27 mouse cellular contexts compared by ENCODE assay signal in genomic region chr11:109238671-109239070, GRCm38 (mm10). TPM values are rescaled to one million over a fixed set of nuclear protein-coding genes. Genes with fewer than 3 reads are reported as not detected.
DNase-seq lines count a peak whose midpoint lies in the region; ATAC-seq lines count a peak whose summit lies in the region.
"Had no signal": no experiment of that assay in that cellular context is flagged by ENCODE, and none has a peak within 500 bp of the region (broad histone marks: within the 10 kb centered on the region; RNA-seq: fewer than 3 reads in every experiment).

No protein-coding gene starts in this region.

- H3K9me3 ChIP-seq in hindbrain, embryonic 13.5 days = no peaks in the 10 kb centered on the region
- no peaks in the 10 kb centered on the region for H3K9me3 ChIP-seq in hindbrain, embryonic 16.5 days (ENCODE audit: control insufficient read depth, low read length)
- H3K9me3 ChIP-seq in neural tube, embryonic 13.5 days = no peaks in the 10 kb centered on the region
- no peaks in the 10 kb centered on the region for H3K9me3 ChIP-seq in neural tube, embryonic 15.5 days (replicated peaks)
- H3K9me3 ChIP-seq: embryonic facial prominence, embryonic 12.5 days; embryonic facial prominence, embryonic 15.5 days; forebrain, embryonic 12.5 days; forebrain, embryonic 15.5 days; heart, embryonic 10.5 days; heart, embryonic 13.5 days had no signal

- H3K9ac ChIP-seq in hindbrain, embryonic 13.5 days = no peak overlapping the region
- H3K9ac ChIP-seq in hindbrain, embryonic 16.5 days (ENCODE audit: low read depth, low read length) = no peak overlapping the region
- no peak overlapping the region for H3K9ac ChIP-seq in neural tube, embryonic 13.5 days
- no peak overlapping the region for H3K9ac ChIP-seq in neural tube, embryonic 15.5 days (replicated peaks)
- H3K9ac ChIP-seq: embryonic facial prominence, embryonic 12.5 days; embryonic facial prominence, embryonic 15.5 days; forebrain, embryonic 12.5 days; forebrain, embryonic 15.5 days; heart, embryonic 13.5 days had no signal

- H3K4me3 ChIP-seq in hindbrain, embryonic 13.5 days = no peak overlapping the region
- H3K4me3 ChIP-seq in hindbrain, embryonic 16.5 days (ENCODE audit: low read length) = no peak overlapping the region
- H3K4me3 ChIP-seq in neural tube, embryonic 13.5 days = no peak overlapping the region
- H3K4me3 ChIP-seq in neural tube, embryonic 15.5 days (replicated peaks) = no peak overlapping the region
- H3K4me3 ChIP-seq: embryonic facial prominence, embryonic 12.5 days; embryonic facial prominence, embryonic 15.5 days; forebrain, embryonic 12.5 days; forebrain, embryonic 15.5 days; heart, adult 2 months; heart, embryonic 10.5 days; heart, embryonic 13.5 days had no signal

- H3K4me2 ChIP-seq in hindbrain, embryonic 13.5 days = no peak overlapping the region
- H3K4me2 ChIP-seq in hindbrain, embryonic 16.5 days (ENCODE audit: low read length) = no peak overlapping the region
- no peak overlapping the region for H3K4me2 ChIP-seq in neural tube, embryonic 13.5 days
- no peak overlapping the region for H3K4me2 ChIP-seq in neural tube, embryonic 15.5 days
- H3K4me2 ChIP-seq: embryonic facial prominence, embryonic 12.5 days; embryonic facial prominence, embryonic 15.5 days; forebrain, embryonic 12.5 days; forebrain, embryonic 15.5 days; heart, embryonic 13.5 days had no signal

- DNase-seq in neural tube, embryonic 10.5 days (ENCODE audit: extremely low spot score, low spot score) = no peak
- DNase-seq in left cerebral cortex, postnatal 14 days (ENCODE audit: low spot score in 2 of 2) = no peak
- DNase-seq: adrenal gland, postnatal 10 days; adrenal gland, postnatal 36 days; B cell, adult 2 months; cerebellum, adult 2 months; cerebellum, adult 9-11 months; cerebellum, postnatal 25 days; gastrocnemius, postnatal 10 days; gastrocnemius, postnatal 36 days; heart, adult 2 months; heart, postnatal 14 days; heart, postnatal 4 days had no signal

- H3K27ac ChIP-seq in hindbrain, embryonic 13.5 days = peak overlapping the region; percentile 19; the same call in 1 of the 2 replicates
- no peak overlapping the region for H3K27ac ChIP-seq in hindbrain, embryonic 16.5 days (ENCODE audit: low read depth, low read length)
- H3K27ac ChIP-seq in neural tube, embryonic 13.5 days (replicated peaks) = peak overlapping the region; percentile 69; the same call in 1 of the 2 replicates
- H3K27ac ChIP-seq in neural tube, embryonic 15.5 days (replicated peaks) = peak overlapping the region; percentile 60; the same call in 1 of the 2 replicates
- H3K27ac ChIP-seq: embryonic facial prominence, embryonic 12.5 days; embryonic facial prominence, embryonic 15.5 days; forebrain, embryonic 15.5 days; heart, adult 2 months; heart, embryonic 10.5 days; heart, embryonic 13.5 days had no signal

- no peak for ATAC-seq in hindbrain, embryonic 13.5 days (ENCODE audit: low FRiP score)
- ATAC-seq in hindbrain, embryonic 16.5 days = no peak
- no peak for ATAC-seq in neural tube, embryonic 13.5 days (ENCODE audit: low read depth)
- no peak for ATAC-seq in neural tube, embryonic 15.5 days (ENCODE audit: low FRiP score)
- ATAC-seq: forebrain, embryonic 15.5 days; Patski had no signal

- intact Hi-C loops in left cerebral cortex, postnatal 14 days (cut with DNase I) = no loop called here

- H3K4me1 ChIP-seq in hindbrain, embryonic 13.5 days (replicated peaks) = peaks cover 13% of the 10 kb centered on the region; the same call in 1 of the 2 replicates
- H3K4me1 ChIP-seq in hindbrain, embryonic 16.5 days (ENCODE audit: control insufficient read depth, insufficient read depth, low read depth, low read length) = no peaks in the 10 kb centered on the region; the same call in 1 of the 2 replicates
- H3K4me1 ChIP-seq in neural tube, embryonic 13.5 days (replicated peaks) = peaks cover 14% of the 10 kb centered on the region
- H3K4me1 ChIP-seq in neural tube, embryonic 15.5 days = peaks cover 15% of the 10 kb centered on the region; the same call in 1 of the 2 replicates
- H3K4me1 ChIP-seq: embryonic facial prominence, embryonic 12.5 days; heart, embryonic 10.5 days; heart, embryonic 13.5 days had no signal

- no peaks in the 10 kb centered on the region for H3K27me3 ChIP-seq in hindbrain, embryonic 13.5 days
- no peaks in the 10 kb centered on the region for H3K27me3 ChIP-seq in hindbrain, embryonic 16.5 days (replicated peaks; ENCODE audit: control insufficient read depth, insufficient read depth, low read length)
- H3K27me3 ChIP-seq in neural tube, embryonic 13.5 days = no peaks in the 10 kb centered on the region
- H3K27me3 ChIP-seq in neural tube, embryonic 15.5 days (replicated peaks) = no peaks in the 10 kb centered on the region
- H3K27me3 ChIP-seq: embryonic facial prominence, embryonic 12.5 days; embryonic facial prominence, embryonic 15.5 days; forebrain, embryonic 15.5 days had no signal

- H3K36me3 ChIP-seq in hindbrain, embryonic 13.5 days = no peaks in the 10 kb centered on the region
- H3K36me3 ChIP-seq in hindbrain, embryonic 16.5 days (ENCODE audit: control insufficient read depth, insufficient read depth, low read length) = no peaks in the 10 kb centered on the region; the same call in 1 of the 2 replicates
- H3K36me3 ChIP-seq in neural tube, embryonic 13.5 days = no peaks in the 10 kb centered on the region
- H3K36me3 ChIP-seq in neural tube, embryonic 15.5 days = peaks cover 8% of the 10 kb centered on the region; the same call in 1 of the 2 replicates
- H3K36me3 ChIP-seq: embryonic facial prominence, embryonic 12.5 days; embryonic facial prominence, embryonic 15.5 days; forebrain, embryonic 12.5 days; forebrain, embryonic 15.5 days; G1E; heart, embryonic 10.5 days; heart, embryonic 13.5 days had no signal

- 86% methylated on average over 6 of the region's 6 CpGs for WGBS in hindbrain, embryonic 13.5 days
- 86% methylated on average over 6 of the region's 6 CpGs for whole genome bisulfite sequencing in hindbrain, embryonic 16.5 days
- WGBS in neural tube, embryonic 13.5 days = 85% methylated on average over 6 of the region's 6 CpGs
- 82% methylated on average over 6 of the region's 6 CpGs for WGBS in neural tube, embryonic 15.5 days

RNA-seq across cellular contexts. Expression of gene Rgs9, which starts 59.3 kb away (rescaled TPM):
- 6.2 and 7.6 TPM in 2 replicates for polyA plus RNA-seq in hindbrain, embryonic 13.5 days (2015; fragmentation: Nextera tagmentation; extraction: Ambion mirVana)
- polyA plus RNA-seq in hindbrain, embryonic 16.5 days (2015; fragmentation: Nextera tagmentation; extraction: Ambion mirVana) = 14.5 and 15.6 TPM in 2 replicates
- polyA plus RNA-seq in neural tube, embryonic 13.5 days (2015; fragmentation: Nextera tagmentation; extraction: Ambion mirVana) = 4.4 and 4.7 TPM in 2 replicates
- polyA plus RNA-seq in neural tube, embryonic 15.5 days (2015; fragmentation: Nextera tagmentation; extraction: Ambion mirVana) = 12.3 and 12.6 TPM in 2 replicates
- total RNA-seq in left cerebral cortex, postnatal 14 days (2021) = 10 to 100 TPM; 17.6 to 31.9 TPM
- total RNA-seq: gastrocnemius, adult 18-20 months; gastrocnemius, postnatal 36 days; granulocyte monocyte progenitor cell, adult 5-6 weeks had no signal
- polyA plus RNA-seq: G1E had no signal
